Mouse (Mus musculus) spleen, adult 2 months (tissue): ENCODE results near the gene Rad9b.

ENCODE experiments used
- CTCF ChIP-seq: fragments of 200-500 bp; IDR thresholded peaks from 2 replicates; pipeline ENCODE4 v1.5.1; 2011; ENCODE audit warnings: mild to moderate bottlenecking, inconsistent platforms; ENCODE audit not compliant: insufficient read depth, insufficient read length, insufficient replicate concordance; ENCODE audit errors: extremely low read depth
- POLR2A ChIP-seq: fragments of 200-500 bp; IDR thresholded peaks from 2 replicates; pipeline ENCODE4 v1.6.1; 2011; ENCODE audit warnings: low read depth, low read length, inconsistent platforms

GRCm38 (mm10) chr5:122401303-122401640 is 47.2 kb upstream of the Rad9b start:
- TF ChIP-seq CTCF = peak; percentile 87
- no peak for TF ChIP-seq POLR2A
